Mouse (Mus musculus): Measurements from ENCODE around the gene Cdh23.

DNA sequence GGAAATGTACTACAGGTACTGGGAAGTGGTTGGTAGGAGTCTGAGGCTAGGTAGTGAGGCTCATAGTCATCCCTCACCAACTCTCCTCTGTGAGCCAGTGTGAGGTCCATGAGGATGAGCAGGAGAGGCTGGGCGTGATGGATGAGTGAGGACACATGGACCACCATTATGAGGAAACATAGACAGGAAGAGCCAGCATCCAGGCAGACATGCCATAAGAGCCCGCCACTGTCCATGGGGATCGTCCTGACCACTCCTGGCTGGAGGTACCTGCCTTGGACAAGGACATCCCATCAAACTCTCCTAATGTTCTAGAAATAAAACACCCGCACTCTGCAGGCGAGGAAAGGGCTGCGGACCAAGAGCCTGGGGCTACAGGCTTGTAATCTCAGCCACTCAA is at the start of gene Cdh23:
- TF ChIP-seq ZNF384 (IDR thresholded peaks at IDR 0.05; ENCODE audit: low read depth, low read length) (no peak), CHD2 (IDR thresholded peaks at IDR 0.05; ENCODE audit: low read depth, low read length) (no peak), MAFK (IDR thresholded peaks at IDR 0.05; ENCODE audit: insufficient read depth, low read depth, low read length) (no peak), HCFC1 (IDR thresholded peaks at IDR 0.05; ENCODE audit: borderline replicate concordance, insufficient read depth, low read length) (no peak), ZC3H11A (IDR thresholded peaks at IDR 0.05; ENCODE audit: borderline replicate concordance, low read depth, low read length) (no peak)
